In the genomic region with DNA sequence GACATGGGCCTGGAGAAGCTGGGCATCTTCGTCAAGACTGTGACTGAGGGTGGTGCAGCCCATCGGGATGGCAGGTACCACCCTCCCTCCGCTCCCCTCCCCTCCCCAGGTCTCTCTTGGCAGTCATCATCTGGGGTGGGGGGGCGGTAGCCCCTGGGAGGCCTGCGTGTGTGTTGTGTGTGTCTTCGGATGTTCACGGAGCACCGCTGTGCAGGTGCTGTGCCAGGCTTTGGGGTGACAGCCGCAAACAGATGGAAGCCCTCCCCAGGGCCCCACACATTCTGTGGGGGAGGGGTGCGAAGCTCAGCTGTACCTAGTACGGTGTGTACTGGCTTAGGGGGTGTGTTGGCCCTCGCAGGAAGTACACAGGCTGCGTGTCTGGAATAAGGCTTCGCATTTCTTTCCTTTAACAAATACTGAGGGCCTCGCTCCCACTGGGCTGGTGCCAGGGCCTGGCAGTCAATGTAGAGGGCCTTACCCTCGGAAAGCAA, we compare ENCODE assay signal across 9 mouse cellular contexts. TPM values are rescaled to one million over a fixed set of nuclear protein-coding genes. Genes with fewer than 3 reads are reported as not detected.
DNase-seq lines count a peak whose midpoint lies in the region; ATAC-seq lines count a peak whose summit lies in the region.
"Had no signal": no experiment of that assay in that cellular context is flagged by ENCODE, and none has a peak within 500 bp of the region (broad histone marks: within the 10 kb centered on the region; RNA-seq: fewer than 3 reads in every experiment).

No protein-coding gene starts in this region.

- peak; percentile 65 for DNase-seq in brain, adult 2 months (ENCODE audit: low read depth, low spot score)
- DNase-seq in limb, embryonic 11.5 days (ENCODE audit: low spot score), result no peak
- DNase-seq in right cerebral cortex, postnatal 36 days (ENCODE audit: low spot score in 2 of 2), result peak; percentile 70 to 71
- no peak for DNase-seq in embryo, embryonic 9.5 days (ENCODE audit: extremely low spot score)
- no peak for DNase-seq in gastrocnemius, postnatal 36 days

- H3K27me3 ChIP-seq in hindbrain, embryonic 13.5 days, result no peaks in the 10 kb centered on the region
- H3K27me3 ChIP-seq in hindbrain, embryonic 12.5 days, result no peaks in the 10 kb centered on the region
- no peaks in the 10 kb centered on the region for H3K27me3 ChIP-seq in heart, embryonic 12.5 days (replicated peaks)
- H3K27me3 ChIP-seq in limb, embryonic 11.5 days (ENCODE audit: control insufficient read depth, insufficient read depth, low read length), result no peaks in the 10 kb centered on the region

- H3K4me1 ChIP-seq in hindbrain, embryonic 13.5 days (replicated peaks), result peaks cover 82% of the 10 kb centered on the region
- peaks cover 66% of the 10 kb centered on the region for H3K4me1 ChIP-seq in hindbrain, embryonic 12.5 days
- H3K4me1 ChIP-seq in heart, embryonic 12.5 days (replicated peaks), result peaks cover 71% of the 10 kb centered on the region
- peaks cover 33% of the 10 kb centered on the region for H3K4me1 ChIP-seq in limb, embryonic 11.5 days (ENCODE audit: control insufficient read depth, insufficient read depth, low read length)

- 72% methylated on average over 16 of the region's 16 CpGs for WGBS in hindbrain, embryonic 13.5 days
- WGBS in hindbrain, embryonic 12.5 days, result 84% methylated on average over 16 of the region's 16 CpGs
- 69% methylated on average over 16 of the region's 16 CpGs for WGBS in heart, embryonic 12.5 days
- WGBS in limb, embryonic 11.5 days, result 91% methylated on average over 16 of the region's 16 CpGs

- no peak for ATAC-seq in hindbrain, embryonic 13.5 days (ENCODE audit: low FRiP score)
- no peak for ATAC-seq in hindbrain, embryonic 12.5 days (ENCODE audit: low FRiP score)
- ATAC-seq in heart, embryonic 12.5 days (ENCODE audit: insufficient number of reproducible peaks, low FRiP score), result peak; percentile 37; the same call in 1 of the 2 replicates
- ATAC-seq in limb, embryonic 11.5 days (ENCODE audit: insufficient number of reproducible peaks, low FRiP score, low TSS enrichment, low read depth), result no peak

- H3K9ac ChIP-seq in hindbrain, embryonic 13.5 days, result no peak overlapping the region
- no peak overlapping the region for H3K9ac ChIP-seq in hindbrain, embryonic 12.5 days
- peak overlapping the region; percentile 29 for H3K9ac ChIP-seq in heart, embryonic 12.5 days
- no peak overlapping the region for H3K9ac ChIP-seq in limb, embryonic 11.5 days (ENCODE audit: low read length)

- H3K4me3 ChIP-seq in hindbrain, embryonic 13.5 days, result no peak overlapping the region
- H3K4me3 ChIP-seq in hindbrain, embryonic 12.5 days, result no peak overlapping the region
- peak overlapping the region; percentile 25 for H3K4me3 ChIP-seq in heart, embryonic 12.5 days
- peak overlapping the region; percentile 3; the same call in 1 of the 2 replicates for H3K4me3 ChIP-seq in limb, embryonic 11.5 days (ENCODE audit: low read depth, low read length)

- no peaks in the 10 kb centered on the region for H3K9me3 ChIP-seq in hindbrain, embryonic 13.5 days
- no peaks in the 10 kb centered on the region for H3K9me3 ChIP-seq in hindbrain, embryonic 12.5 days (replicated peaks)
- no peaks in the 10 kb centered on the region for H3K9me3 ChIP-seq in heart, embryonic 12.5 days (replicated peaks)
- H3K9me3 ChIP-seq in limb, embryonic 11.5 days (ENCODE audit: control insufficient read depth, low read length), result no peaks in the 10 kb centered on the region

- H3K4me2 ChIP-seq in hindbrain, embryonic 13.5 days, result peak overlapping the region; percentile 26; the same call in 1 of the 2 replicates
- no peak overlapping the region for H3K4me2 ChIP-seq in hindbrain, embryonic 12.5 days (replicated peaks)
- peak overlapping the region; percentile 37 for H3K4me2 ChIP-seq in heart, embryonic 12.5 days
- H3K4me2 ChIP-seq in limb, embryonic 11.5 days (ENCODE audit: low read depth, severe bottlenecking), result 0 out of 2 replicates have a peak overlapping the region, but pooled peaks have one; percentile 7

- intact Hi-C loops in gastrocnemius, postnatal 36 days (cut with DNase I), result loop anchor here (2.0 kb wide), 1 partner anchor 57 kb away; no protein-coding TSS in a partner anchor

- peak overlapping the region; percentile 62 for H3K27ac ChIP-seq in hindbrain, embryonic 13.5 days
- H3K27ac ChIP-seq in hindbrain, embryonic 12.5 days, result no peak overlapping the region
- H3K27ac ChIP-seq in heart, embryonic 12.5 days (ENCODE audit: poor library complexity, severe bottlenecking), result peak overlapping the region; percentile 58
- H3K27ac ChIP-seq in limb, embryonic 11.5 days (replicated peaks; ENCODE audit: low read depth, low read length), result no peak overlapping the region
- H3K27ac ChIP-seq: macrophage had no signal

- peaks cover 70% of the 10 kb centered on the region for H3K36me3 ChIP-seq in hindbrain, embryonic 13.5 days
- H3K36me3 ChIP-seq in hindbrain, embryonic 12.5 days, result peaks cover 61% of the 10 kb centered on the region
- peaks cover 71% of the 10 kb centered on the region for H3K36me3 ChIP-seq in heart, embryonic 12.5 days
- H3K36me3 ChIP-seq in limb, embryonic 11.5 days (ENCODE audit: control insufficient read depth, insufficient read depth, low read length), result peaks cover 44% of the 10 kb centered on the region

RNA-seq across cellular contexts. Expression of gene Ppp1r9b, which starts 7.3 kb away (rescaled TPM):
- polyA plus RNA-seq in hindbrain, embryonic 13.5 days (2015; fragmentation: Nextera tagmentation; extraction: Ambion mirVana), result 16.9 and 17.3 TPM in 2 replicates
- 16.8 and 18.5 TPM in 2 replicates for polyA plus RNA-seq in hindbrain, embryonic 12.5 days (2016; fragmentation: Nextera tagmentation; extraction: Ambion mirVana)
- 10.4 and 12.2 TPM in 2 replicates for polyA plus RNA-seq in heart, embryonic 12.5 days (2016; fragmentation: Nextera tagmentation; extraction: Ambion mirVana)
- polyA plus RNA-seq in limb, embryonic 11.5 days (2014; fragmentation: Nextera tagmentation; extraction: Ambion mirVana), result 14.4 and 14.8 TPM in 2 replicates
- total RNA-seq in gastrocnemius, postnatal 36 days (2021), result 10 to 100 TPM; 21.9 to 22.0 TPM

RNA-seq across cellular contexts. Expression of gene Samd14, which starts 11.6 kb away (rescaled TPM):
- polyA plus RNA-seq in hindbrain, embryonic 13.5 days (2015; fragmentation: Nextera tagmentation; extraction: Ambion mirVana), result 132 and 142 TPM in 2 replicates
- polyA plus RNA-seq in hindbrain, embryonic 12.5 days (2016; fragmentation: Nextera tagmentation; extraction: Ambion mirVana), result 94.6 and 106 TPM in 2 replicates
- 14.8 and 16.5 TPM in 2 replicates for polyA plus RNA-seq in heart, embryonic 12.5 days (2016; fragmentation: Nextera tagmentation; extraction: Ambion mirVana)
- polyA plus RNA-seq in limb, embryonic 11.5 days (2014; fragmentation: Nextera tagmentation; extraction: Ambion mirVana), result 34.1 and 35.6 TPM in 2 replicates
- under 1 TPM; 0.44 to 0.56 TPM for total RNA-seq in gastrocnemius, postnatal 36 days (2021)

RNA-seq across cellular contexts. Expression of gene Sgca, which starts 22.0 kb away (rescaled TPM):
- 0.23 and 0.52 TPM in 2 replicates for polyA plus RNA-seq in hindbrain, embryonic 13.5 days (2015; fragmentation: Nextera tagmentation; extraction: Ambion mirVana)
- 0.43 and 1.5 TPM in 2 replicates for polyA plus RNA-seq in hindbrain, embryonic 12.5 days (2016; fragmentation: Nextera tagmentation; extraction: Ambion mirVana)
- polyA plus RNA-seq in heart, embryonic 12.5 days (2016; fragmentation: Nextera tagmentation; extraction: Ambion mirVana), result 20.6 and 26.6 TPM in 2 replicates
- polyA plus RNA-seq in limb, embryonic 11.5 days (2014; fragmentation: Nextera tagmentation; extraction: Ambion mirVana), result 0.60 and 0.70 TPM in 2 replicates
- total RNA-seq in gastrocnemius, postnatal 36 days (2021), result 100 to 1,000 TPM; 252 to 259 TPM
- polyA plus RNA-seq: macrophage had no signal

RNA-seq across cellular contexts. Expression of gene Hils1, which starts 30.7 kb away (rescaled TPM):
- polyA plus RNA-seq in hindbrain, embryonic 13.5 days (2015; fragmentation: Nextera tagmentation; extraction: Ambion mirVana), result not detected in 2 replicates
- not detected in 2 replicates for polyA plus RNA-seq in hindbrain, embryonic 12.5 days (2016; fragmentation: Nextera tagmentation; extraction: Ambion mirVana)
- 0.30 TPM in 1 of 2 replicates, not detected in the other for polyA plus RNA-seq in heart, embryonic 12.5 days (2016; fragmentation: Nextera tagmentation; extraction: Ambion mirVana)
- polyA plus RNA-seq in limb, embryonic 11.5 days (2014; fragmentation: Nextera tagmentation; extraction: Ambion mirVana), result not detected in 2 replicates
- total RNA-seq in gastrocnemius, postnatal 36 days (2021), result not detected
- polyA plus RNA-seq: macrophage had no signal

RNA-seq across cellular contexts. Expression of gene Pdk2, which starts 43.1 kb away (rescaled TPM):
- polyA plus RNA-seq in hindbrain, embryonic 13.5 days (2015; fragmentation: Nextera tagmentation; extraction: Ambion mirVana), result 24.2 and 25.5 TPM in 2 replicates
- polyA plus RNA-seq in hindbrain, embryonic 12.5 days (2016; fragmentation: Nextera tagmentation; extraction: Ambion mirVana), result 22.5 and 25.6 TPM in 2 replicates
- polyA plus RNA-seq in heart, embryonic 12.5 days (2016; fragmentation: Nextera tagmentation; extraction: Ambion mirVana), result 65.1 and 68.3 TPM in 2 replicates
- polyA plus RNA-seq in limb, embryonic 11.5 days (2014; fragmentation: Nextera tagmentation; extraction: Ambion mirVana), result 19.3 and 20.1 TPM in 2 replicates
- 100 to 1,000 TPM; 370 to 480 TPM for total RNA-seq in gastrocnemius, postnatal 36 days (2021)

Comparison
In these comparisons a context has a peak if more than half of its experiments do, and no peak if none do; other contexts are left out.
1. H3K27ac ChIP-seq: peak in hindbrain, embryonic 13.5 days (single experiment) and heart, embryonic 12.5 days (single experiment); none in hindbrain, embryonic 12.5 days (single experiment) and limb, embryonic 11.5 days (single experiment).
2. H3K4me3 ChIP-seq: peak in heart, embryonic 12.5 days (single experiment) and limb, embryonic 11.5 days (single experiment); none in hindbrain, embryonic 13.5 days (single experiment) and hindbrain, embryonic 12.5 days (single experiment).
3. DNase-seq: peak in brain, adult 2 months (single experiment) and right cerebral cortex, postnatal 36 days (2 of 2); none in limb, embryonic 11.5 days (single experiment), embryo, embryonic 9.5 days (single experiment) and gastrocnemius, postnatal 36 days (0 of 2).